Mouse (Mus musculus) intestine, embryonic 14.5 days (tissue): Measurements from ENCODE around the gene Snrpd2. TPM values are rescaled to one million over a fixed set of nuclear protein-coding genes. Genes with fewer than 3 reads are reported as not detected.
A peak's percentile ranks its signal among the peaks of the same experiment; 100 is the strongest.

Experiments used
- ATAC-seq: fragments of 200-750 bp; cut with Nextera tagmentation; replicated peaks from 2 replicates; pipeline ENCODE4 v1.8.0; 2017; ENCODE audit warnings: low read depth, moderate number of reproducible peaks, moderate TSS enrichment, moderate library complexity; ENCODE audit not compliant: low FRiP score, low TSS enrichment
- DNase-seq: peaks from one replicate; pipeline ENCODE4 v3.0.0-alpha.2; 2018; ENCODE audit warnings: low spot score
- H3K27ac ChIP-seq: fragments of 300-500 bp; sonication (generic); 2 replicates; pipeline ENCODE4 v1.5.1; 2014; ENCODE audit warnings: low read depth, mild to moderate bottlenecking, control low read depth
- H3K27me3 ChIP-seq: fragments of 300-500 bp; sonication (generic); replicated peaks from 2 replicates; pipeline ENCODE4 v1.6.1; 2014; ENCODE audit warnings: low read length, control low read depth; ENCODE audit not compliant: control insufficient read depth, insufficient read depth
- H3K36me3 ChIP-seq: fragments of 300-500 bp; sonication (generic); 2 replicates; pipeline ENCODE4 v1.6.1; 2014; ENCODE audit warnings: low read length, control low read depth; ENCODE audit not compliant: control insufficient read depth, insufficient read depth
- H3K4me1 ChIP-seq: fragments of 300-500 bp; sonication (generic); replicated peaks from 2 replicates; pipeline ENCODE4 v1.6.1; 2014; ENCODE audit warnings: low read length, control low read depth, mixed read lengths; ENCODE audit not compliant: control insufficient read depth, insufficient read depth
- H3K4me2 ChIP-seq: fragments of 300-500 bp; sonication (generic); 2 replicates; pipeline ENCODE4 v1.6.1; 2014; ENCODE audit warnings: low read length
- H3K4me3 ChIP-seq: fragments of 300-500 bp; sonication (generic); 2 replicates; pipeline ENCODE4 v1.5.1; 2014; ENCODE audit warnings: low read depth, low read length, control low read depth, mixed read lengths
- H3K9ac ChIP-seq: fragments of 300-500 bp; sonication (generic); 2 replicates; pipeline ENCODE4 v1.6.1; 2014; ENCODE audit warnings: mild to moderate bottlenecking, low read length
- H3K9me3 ChIP-seq: fragments of 300-500 bp; sonication (generic); 2 replicates; pipeline ENCODE4 v1.6.1; 2016; ENCODE audit warnings: low read length, control low read depth; ENCODE audit not compliant: control insufficient read depth
- WGBS: fragments of 180-500 bp; shearing (Covaris S2); extraction: QIAGEN DNeasy Blood & Tissue Kit; methylation state at CpG from one replicate; pipeline ENCODE4 v1.1.7; 2014; 5-methylcytosine and 5-hydroxymethylcytosine counted together
- polyA plus RNA-seq: library from polyadenylated mRNA; unstranded; fragments of >200 nt; fragmentation: Nextera tagmentation; extraction: Ambion mirVana; gene quantifications from 2 replicates; pipeline ENCODE4 v1.2.1, GENCODE M21; 2014

Snrpd2 gene
- polyA plus RNA-seq, 1 experiment from 2014 or later = 167 TPM

DNA sequence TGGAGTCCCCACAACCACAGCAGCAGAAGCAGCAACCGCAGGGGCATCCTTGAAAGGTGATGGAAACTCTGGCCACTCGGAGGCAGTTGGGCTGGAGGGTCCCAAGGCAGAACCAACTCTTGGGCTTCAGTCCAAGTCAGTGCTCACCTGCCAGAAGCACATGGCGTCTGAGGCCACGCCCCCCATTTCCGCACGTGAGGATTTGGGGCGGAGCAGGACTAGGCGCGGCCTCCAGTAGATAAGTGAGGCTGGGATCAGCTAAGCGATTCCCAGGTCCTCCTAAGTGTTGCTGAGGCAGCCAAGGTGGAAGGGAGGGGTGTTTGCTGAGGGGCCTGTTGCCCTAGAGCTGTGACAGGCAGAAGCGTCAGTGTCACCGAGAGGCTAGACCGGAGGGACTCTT lies 15.5 kb downstream of the Snrpd2 start:
- Histone ChIP-seq H3K9me3 (no peaks in the 10 kb centered on the region), H3K4me2 (peak overlapping the region; percentile 33), H3K27ac (no peak overlapping the region), H3K4me3 (no peak overlapping the region), H3K36me3 (no peaks in the 10 kb centered on the region), H3K4me1 (peaks cover 22% of the 10 kb centered on the region), H3K9ac (no peak overlapping the region), H3K27me3 (peaks cover 10% of the 10 kb centered on the region)
- WGBS = 3% methylated on average over 13 of the region's 13 CpGs
- DNase-seq (no peak), ATAC-seq (peak; percentile 48)

DNA sequence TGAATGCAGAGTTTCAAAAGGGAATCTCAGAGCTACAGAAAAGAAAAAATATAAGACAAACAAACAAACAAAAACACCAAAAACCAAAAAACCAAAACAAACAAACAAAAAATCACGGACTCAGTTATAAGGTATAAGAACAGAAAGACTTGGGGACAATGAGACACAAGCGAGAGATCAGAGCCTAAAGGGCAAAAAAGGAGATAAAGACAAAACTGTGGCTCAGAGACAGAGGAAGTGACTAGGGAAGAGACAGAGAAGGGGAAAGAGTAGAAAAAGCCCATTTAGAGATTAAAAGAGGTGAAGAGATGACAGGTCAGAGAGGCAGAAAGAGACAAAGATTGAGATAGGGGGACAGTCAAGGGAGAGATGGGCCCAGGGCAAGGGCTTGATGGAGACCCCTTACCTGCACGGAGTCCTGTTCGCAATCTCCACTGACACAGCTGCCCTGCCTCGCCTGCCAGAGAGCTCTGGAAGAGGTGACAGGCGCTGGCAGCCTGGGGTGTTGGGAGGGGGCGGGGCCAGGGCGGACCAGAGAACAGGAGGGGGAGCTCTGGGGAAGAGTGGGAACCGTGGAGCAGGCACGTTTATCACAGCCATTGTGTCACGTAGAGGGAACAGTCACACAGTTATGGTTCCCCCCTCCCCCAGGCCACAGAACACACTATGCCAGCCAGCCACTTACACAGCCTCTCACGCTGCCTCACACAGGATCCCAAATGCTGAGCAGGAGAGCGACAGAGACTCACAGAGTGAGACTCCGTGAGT lies 16.3 kb downstream of the Snrpd2 start, which contains the start of gene Gipr:
Gipr (minus strand) TSS at position 472 of the 768 bp plus-strand sequence.
- ATAC-seq (no peak), DNase-seq (no peak)
- Histone ChIP-seq H3K27me3 (peaks cover 8% of the 10 kb centered on the region; the same call in 1 of the 2 replicates), H3K4me3 (no peak within 1 kb of the TSS), H3K9me3 (no peaks in the 10 kb centered on the region), H3K4me1 (peaks cover 22% of the 10 kb centered on the region), H3K36me3 (no peaks in the 10 kb centered on the region), H3K4me2 (peak within 1 kb of the TSS; percentile 33), H3K9ac (no peak within 1 kb of the TSS), H3K27ac (no peak within 1 kb of the TSS)
- 10% methylated on average over 14 of the region's 14 CpGs for WGBS

DNA sequence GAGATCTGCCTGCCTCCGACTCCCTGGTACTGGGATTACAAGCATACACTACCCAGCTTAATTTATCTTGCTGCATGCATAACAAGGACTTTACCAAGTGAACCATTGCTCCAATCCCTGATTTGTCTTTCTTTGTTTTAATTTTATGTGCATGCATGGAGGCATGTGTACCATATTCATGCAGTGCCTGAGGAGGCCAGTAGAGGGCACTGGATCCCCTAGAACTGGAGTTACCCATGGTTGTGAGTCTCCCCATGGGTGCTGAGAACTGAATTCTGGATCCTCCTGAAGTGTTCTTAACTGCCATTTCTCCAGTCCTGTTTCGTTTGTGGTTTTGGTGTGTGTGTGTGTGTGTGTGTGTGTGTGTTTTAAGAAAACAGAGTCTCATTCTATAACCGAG lies 17.5 kb downstream of the Snrpd2 start:
- no peak overlapping the region for H3K27ac ChIP-seq
- no peaks in the 10 kb centered on the region for H3K36me3 ChIP-seq
- H3K4me1 ChIP-seq = peaks cover 22% of the 10 kb centered on the region
- H3K4me2 ChIP-seq = no peak overlapping the region
- ATAC-seq = no peak
- peaks cover 8% of the 10 kb centered on the region; the same call in 1 of the 2 replicates for H3K27me3 ChIP-seq
- H3K9ac ChIP-seq = no peak overlapping the region
- 89% methylated on average over 3 of the region's 3 CpGs for WGBS
- no peak overlapping the region for H3K4me3 ChIP-seq
- no peak for DNase-seq
- H3K9me3 ChIP-seq = no peaks in the 10 kb centered on the region

DNA sequence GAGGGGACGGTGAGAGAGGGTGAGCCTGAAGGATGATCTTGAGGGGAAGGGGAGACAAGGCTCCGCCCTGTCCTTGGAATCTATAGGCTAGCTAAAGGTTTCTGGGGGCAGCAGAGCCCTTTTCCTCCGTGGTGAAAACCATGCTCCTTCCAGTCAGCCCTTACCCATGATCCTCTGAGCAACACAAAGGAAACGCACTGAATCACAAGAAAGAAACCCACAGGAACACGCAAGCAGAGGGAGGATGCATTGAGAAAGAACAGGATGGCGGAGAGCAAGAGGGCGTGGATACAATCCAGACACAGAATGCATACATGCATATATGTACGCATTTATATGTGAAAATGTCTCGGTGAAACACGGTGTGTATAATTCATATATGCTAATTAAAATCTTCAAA lies 20.0 kb downstream of the Snrpd2 start:
- Histone ChIP-seq H3K9me3 (no peaks in the 10 kb centered on the region), H3K4me2 (no peak overlapping the region), H3K27ac (peak overlapping the region; percentile 59), H3K4me1 (peaks cover 29% of the 10 kb centered on the region), H3K9ac (no peak overlapping the region), H3K27me3 (peaks cover 8% of the 10 kb centered on the region; the same call in 1 of the 2 replicates), H3K4me3 (no peak overlapping the region), H3K36me3 (no peaks in the 10 kb centered on the region)
- WGBS = 59% methylated on average over 10 of the region's 10 CpGs
- DNase-seq (no peak), ATAC-seq (no peak)

DNA sequence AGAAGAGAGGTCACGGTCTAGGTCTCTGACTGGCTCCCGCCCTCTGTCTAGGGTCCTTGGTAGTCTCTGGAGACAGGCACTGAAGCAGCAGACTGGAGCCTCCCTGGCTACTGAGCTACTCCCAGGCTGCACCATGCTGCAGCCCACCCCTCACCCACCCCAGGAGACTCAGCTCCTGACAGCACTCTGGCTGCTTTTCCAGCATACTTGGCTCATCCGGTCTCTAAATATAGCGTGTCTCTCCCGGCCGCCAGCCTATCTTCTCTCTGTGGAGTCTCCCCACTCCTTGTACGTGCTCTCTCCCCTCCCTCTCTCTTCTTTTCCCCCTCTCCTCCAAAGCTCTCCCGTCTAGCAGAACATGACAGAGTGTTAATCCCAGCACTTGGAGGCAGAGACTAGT lies 20.6 kb downstream of the Snrpd2 start:
- no peak overlapping the region for H3K4me2 ChIP-seq
- ATAC-seq (peak; percentile 43; the same call in 1 of the 2 replicates), DNase-seq (no peak)
- H3K4me3 ChIP-seq = no peak overlapping the region
- H3K36me3 ChIP-seq = no peaks in the 10 kb centered on the region
- no peak overlapping the region for H3K9ac ChIP-seq
- no peaks in the 10 kb centered on the region for H3K9me3 ChIP-seq
- H3K4me1 ChIP-seq = peaks cover 23% of the 10 kb centered on the region; the same call in 1 of the 2 replicates
- peaks cover 1% of the 10 kb centered on the region; the same call in 1 of the 2 replicates for H3K27me3 ChIP-seq
- peak overlapping the region; percentile 59 for H3K27ac ChIP-seq
- 44% methylated on average over 8 of the region's 8 CpGs for WGBS

DNA sequence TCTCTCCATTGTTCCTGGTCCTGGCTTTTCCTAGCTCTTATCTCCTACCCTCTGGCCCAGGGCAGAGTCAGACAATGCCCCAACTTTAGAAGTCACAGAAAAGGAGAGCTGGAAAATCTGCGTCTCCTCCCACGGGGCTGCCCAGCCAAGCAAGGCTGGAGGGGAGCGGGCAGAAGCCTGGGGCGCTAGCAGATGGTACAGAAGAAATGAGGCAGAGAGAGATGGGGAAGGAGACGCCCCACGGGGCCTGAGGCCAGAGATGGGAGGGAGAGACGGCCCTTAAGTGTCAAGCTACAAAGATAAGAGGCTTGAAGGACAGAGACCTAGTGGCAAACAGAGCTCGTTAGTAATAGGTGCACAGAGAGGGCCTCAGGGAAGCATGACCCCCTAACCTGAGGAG lies 22.3 kb downstream of the Snrpd2 start:
- no peak overlapping the region for H3K4me2 ChIP-seq
- no peak overlapping the region for H3K27ac ChIP-seq
- no peaks in the 10 kb centered on the region for H3K9me3 ChIP-seq
- no peak overlapping the region for H3K9ac ChIP-seq
- no peak overlapping the region for H3K4me3 ChIP-seq
- ATAC-seq (no peak), DNase-seq (no peak)
- 56% methylated on average over 8 of the region's 8 CpGs for WGBS
- H3K36me3 ChIP-seq = no peaks in the 10 kb centered on the region
- H3K4me1 ChIP-seq = peaks cover 25% of the 10 kb centered on the region; the same call in 1 of the 2 replicates
- H3K27me3 ChIP-seq = peaks cover 17% of the 10 kb centered on the region

DNA sequence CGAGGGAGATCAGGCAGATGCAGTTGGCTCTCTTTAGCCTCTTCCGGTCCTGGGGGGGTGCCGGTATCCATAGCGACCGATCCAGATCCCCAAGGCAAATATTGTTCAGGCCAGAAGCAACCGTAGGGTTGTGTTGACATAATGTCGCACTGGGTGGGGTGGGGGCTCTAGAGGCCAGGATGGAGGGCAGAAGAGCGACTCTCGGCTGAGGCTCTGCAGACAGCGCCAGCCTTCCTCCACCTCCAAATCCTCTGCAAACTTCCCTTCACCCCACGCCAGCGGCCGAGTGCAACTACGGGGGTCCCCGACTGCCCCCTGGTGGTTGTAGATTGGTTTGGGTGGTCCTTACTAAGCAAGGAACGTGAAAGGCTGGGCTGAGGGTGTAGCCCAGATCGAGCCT lies 23.4 kb downstream of the Snrpd2 start:
- peaks cover 27% of the 10 kb centered on the region for H3K27me3 ChIP-seq
- peak; percentile 94 for DNase-seq
- ATAC-seq = peak; percentile 61
- peak overlapping the region; percentile 27 for H3K4me3 ChIP-seq
- H3K27ac ChIP-seq = peak overlapping the region; percentile 33; the same call in 1 of the 2 replicates
- peaks cover 25% of the 10 kb centered on the region; the same call in 1 of the 2 replicates for H3K4me1 ChIP-seq
- H3K9ac ChIP-seq = no peak overlapping the region
- H3K9me3 ChIP-seq = no peaks in the 10 kb centered on the region
- WGBS = 1% methylated on average over 17 of the region's 17 CpGs
- peak overlapping the region; percentile 50 for H3K4me2 ChIP-seq
- H3K36me3 ChIP-seq = no peaks in the 10 kb centered on the region

DNA sequence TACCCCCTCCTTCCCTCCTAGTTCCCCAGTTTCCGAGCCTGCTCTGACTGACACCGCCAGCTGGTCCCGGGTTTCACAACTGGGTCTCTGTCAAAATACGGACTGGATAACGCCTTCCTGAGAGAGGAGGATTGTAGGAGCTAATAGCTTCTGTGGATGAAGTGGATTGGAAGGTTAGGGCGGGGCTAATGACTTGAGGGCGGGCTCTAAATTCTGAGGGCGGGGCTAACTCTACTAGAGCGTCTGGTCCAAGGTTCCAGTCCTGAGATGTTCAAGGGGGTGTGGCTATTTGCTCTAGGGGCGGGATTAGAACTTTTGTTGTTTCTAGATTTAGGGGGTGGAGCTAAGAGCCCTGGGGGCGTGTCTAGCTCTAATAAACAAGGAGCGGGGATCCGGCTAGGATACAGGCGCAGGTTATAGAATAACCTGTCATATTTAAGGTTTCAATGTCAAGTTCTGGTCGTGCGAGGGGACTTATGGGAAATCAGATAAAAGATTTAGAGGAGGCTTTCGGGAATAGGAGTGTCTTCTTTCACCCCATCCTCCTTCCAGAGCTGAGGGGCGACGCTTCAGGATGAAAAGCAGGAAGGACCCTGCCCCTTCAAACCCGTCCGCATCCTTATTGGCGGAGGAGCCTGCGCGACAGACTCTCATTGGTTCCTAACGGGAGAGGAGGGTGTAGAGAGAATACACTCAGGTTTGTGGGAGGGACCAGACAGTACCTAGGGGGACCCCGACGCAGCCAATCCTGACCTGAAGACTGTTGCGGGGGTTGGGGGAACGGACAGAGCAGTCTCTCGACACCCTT lies 26.4 kb downstream of the Snrpd2 start, which contains the start of gene Eml2:
Eml2 (plus strand) TSS at position 714 of the 808 bp plus-strand sequence.
- no peak within 1 kb of the TSS for H3K27ac ChIP-seq
- H3K9ac ChIP-seq = no peak within 1 kb of the TSS
- H3K9me3 ChIP-seq = 0 out of 2 replicates have a peak, but pooled peaks cover 4% of the 10 kb centered on the region
- DNase-seq (peak; percentile 56), ATAC-seq (peak; percentile 63; the same call in 1 of the 2 replicates)
- H3K4me2 ChIP-seq = peak within 1 kb of the TSS; percentile 38
- H3K4me1 ChIP-seq = peaks cover 18% of the 10 kb centered on the region
- H3K27me3 ChIP-seq = peaks cover 55% of the 10 kb centered on the region
- peak within 1 kb of the TSS; percentile 18 for H3K4me3 ChIP-seq
- no peaks in the 10 kb centered on the region for H3K36me3 ChIP-seq
- WGBS = 2% methylated on average over 30 of the region's 30 CpGs
